Mouse (Mus musculus) MEL (cell line): ENCODE results near the gene Cux1. TPM values are rescaled to one million over a fixed set of nuclear protein-coding genes. Genes with fewer than 3 reads are reported as not detected.

Experiments
- DNase-seq: peaks from one replicate; pipeline ENCODE4 v3.0.0; 2011; ENCODE audit warnings: low read depth, low spot score
- H3K27ac ChIP-seq: 2 replicates; pipeline ENCODE4 v1.5.1; 2012; ENCODE audit warnings: low read depth, mild to moderate bottlenecking, control low read depth, low read length, moderate library complexity; ENCODE audit not compliant: control insufficient read depth
- H3K27me3 ChIP-seq, 2 experiments: fragments of 150-350 bp in 1 of 2; sonication (generic) in 1 of 2; 2 replicates each; pipeline ENCODE4 v1.6.1; 2012; ENCODE audit warnings: low read length in 2 of 2, mild to moderate bottlenecking in 2 of 2, improper control_type of control experiment in 1 of 2, moderate library complexity in 1 of 2; ENCODE audit not compliant: insufficient read depth in 2 of 2, control insufficient read depth in 1 of 2
- H3K36me3 ChIP-seq, 2 experiments: 2 replicates each; pipeline ENCODE4 v1.6.1; 2012 to 2014; ENCODE audit warnings: low read length in 2 of 2, improper control_type of control experiment in 1 of 2, inconsistent platforms in 1 of 2, mild to moderate bottlenecking in 1 of 2; ENCODE audit not compliant: insufficient read depth in 2 of 2, control insufficient read depth in 1 of 2
- H3K4me1 ChIP-seq, 2 experiments: fragments of 150-350 bp in 1 of 2; sonication (generic) in 1 of 2; 2 replicates each; pipeline ENCODE4 v1.6.1; 2012; ENCODE audit warnings: low read length in 2 of 2, improper control_type of control experiment in 1 of 2, mild to moderate bottlenecking in 1 of 2; ENCODE audit not compliant: insufficient read depth in 2 of 2, control insufficient read depth in 1 of 2
- H3K4me3 ChIP-seq, 2 experiments: fragments of 150-350 bp in 1 of 2; sonication (generic) in 1 of 2; 2 replicates each; pipeline ENCODE4 v1.5.1; 2012; ENCODE audit warnings: low read depth in 2 of 2, low read length in 2 of 2, mild to moderate bottlenecking in 2 of 2, moderate library complexity in 2 of 2, control low read depth in 1 of 2, improper control_type of control experiment in 1 of 2; ENCODE audit not compliant: control insufficient read depth in 1 of 2, insufficient read depth in 1 of 2
- H3K79me2 ChIP-seq: 2 replicates; pipeline ENCODE4 v1.6.1; 2012; ENCODE audit warnings: mild to moderate bottlenecking, low read length, moderate library complexity; ENCODE audit not compliant: control insufficient read depth, poor library complexity, insufficient read depth
- H3K9ac ChIP-seq: 2 replicates; pipeline ENCODE4 v1.6.1; 2012; ENCODE audit warnings: low read depth, mild to moderate bottlenecking, control low read depth, low read length, moderate library complexity; ENCODE audit not compliant: control insufficient read depth, poor library complexity, severe bottlenecking
- H3K9me3 ChIP-seq: fragments of 150-350 bp; sonication (generic); replicated peaks from 2 replicates; pipeline ENCODE4 v1.6.1; 2012; ENCODE audit warnings: mild to moderate bottlenecking, low read length, improper control_type of control experiment, moderate library complexity; ENCODE audit not compliant: insufficient read depth
- BHLHE40 ChIP-seq: IDR thresholded peaks from 2 replicates; pipeline ENCODE4 v1.6.1; 2012; ENCODE audit warnings: low read depth, mild to moderate bottlenecking, inconsistent platforms, low read length, improper control_type of control experiment, borderline replicate concordance
- CTCF ChIP-seq, 3 experiments: IDR thresholded peaks in 2 of 3; conservative IDR thresholded peaks in 1 of 3; 2 replicates each; pipeline ENCODE4 v1.5.1; 2011 to 2012; ENCODE audit warnings: low read length in 3 of 3, low read depth in 2 of 3, mild to moderate bottlenecking in 2 of 3, improper control_type of control experiment in 1 of 3, inconsistent platforms in 1 of 3, mixed read lengths in 1 of 3, moderate library complexity in 1 of 3; ENCODE audit not compliant: control insufficient read depth in 1 of 3, insufficient read depth in 1 of 3, poor library complexity in 1 of 3, severe bottlenecking in 1 of 3
- E2F4 ChIP-seq: IDR thresholded peaks from 2 replicates; pipeline ENCODE4 v1.6.1; 2011; ENCODE audit warnings: low read depth, low read length, improper control_type of control experiment, borderline replicate concordance
- ETS1 ChIP-seq: IDR thresholded peaks from 2 replicates; pipeline ENCODE4 v1.6.1; 2012; ENCODE audit warnings: low read depth, mild to moderate bottlenecking, inconsistent platforms, low read length, improper control_type of control experiment, moderate library complexity
- GABPA ChIP-seq: IDR thresholded peaks from 2 replicates; pipeline ENCODE4 v1.6.1; 2012; ENCODE audit warnings: low read depth, mild to moderate bottlenecking, inconsistent platforms, low read length, improper control_type of control experiment, moderate library complexity
- KAT2A ChIP-seq: conservative IDR thresholded peaks from 2 replicates; pipeline ENCODE4 v1.6.1; 2012; ENCODE audit warnings: low read depth, low read length, improper control_type of control experiment, inconsistent platforms
- MAFK ChIP-seq: IDR thresholded peaks from 2 replicates; pipeline ENCODE4 v1.6.1; 2011; ENCODE audit warnings: low read depth, mild to moderate bottlenecking, low read length, improper control_type of control experiment, borderline replicate concordance
- MAZ ChIP-seq: IDR thresholded peaks from 2 replicates; pipeline ENCODE4 v1.6.1; 2012; ENCODE audit warnings: low read depth, mild to moderate bottlenecking, inconsistent platforms, low read length, improper control_type of control experiment
- MXI1 ChIP-seq: IDR thresholded peaks from 2 replicates; pipeline ENCODE4 v1.6.1; 2011; ENCODE audit warnings: mild to moderate bottlenecking, low read depth, low read length, improper control_type of control experiment
- MYB ChIP-seq: IDR thresholded peaks from 2 replicates; pipeline ENCODE4 v1.6.1; 2011; ENCODE audit warnings: mild to moderate bottlenecking, low read depth, low read length, improper control_type of control experiment
- MYC ChIP-seq: IDR thresholded peaks from 2 replicates; pipeline ENCODE4 v1.6.1; 2011; ENCODE audit warnings: low read depth, mild to moderate bottlenecking, low read length, improper control_type of control experiment, moderate library complexity
- POLR2AphosphoS2 ChIP-seq: IDR thresholded peaks from 2 replicates; pipeline ENCODE4 v1.6.1; 2011; ENCODE audit warnings: low read length, improper control_type of control experiment
- RCOR1 ChIP-seq: IDR thresholded peaks from 2 replicates; pipeline ENCODE4 v1.6.1; 2012; ENCODE audit warnings: low read depth, mild to moderate bottlenecking, inconsistent platforms, low read length, improper control_type of control experiment
- SIN3A ChIP-seq: IDR thresholded peaks from 2 replicates; pipeline ENCODE4 v1.6.1; 2012; ENCODE audit warnings: low read length, improper control_type of control experiment, inconsistent platforms
- SMC3 ChIP-seq: IDR thresholded peaks from 2 replicates; pipeline ENCODE4 v1.6.1; 2011; ENCODE audit warnings: low read depth, low read length, improper control_type of control experiment
- TAL1 ChIP-seq: IDR thresholded peaks from 2 replicates; pipeline ENCODE4 v1.6.1; 2012; ENCODE audit warnings: mild to moderate bottlenecking, inconsistent platforms, low read length, moderate library complexity, mixed read lengths
- TCF12 ChIP-seq: IDR thresholded peaks from 2 replicates; pipeline ENCODE4 v1.6.1; 2014; ENCODE audit warnings: low read depth, mild to moderate bottlenecking, inconsistent platforms, low read length, improper control_type of control experiment, moderate library complexity
- USF1 ChIP-seq: IDR thresholded peaks from 2 replicates; pipeline ENCODE4 v1.6.1; 2014; ENCODE audit warnings: low read depth, mild to moderate bottlenecking, inconsistent platforms, low read length, improper control_type of control experiment, moderate library complexity
- ZKSCAN1 ChIP-seq: IDR thresholded peaks from 2 replicates; pipeline ENCODE4 v1.6.1; 2012; ENCODE audit warnings: low read depth, mild to moderate bottlenecking, inconsistent platforms, low read length, improper control_type of control experiment, moderate library complexity
- ZMIZ1 ChIP-seq: IDR thresholded peaks from 2 replicates; pipeline ENCODE4 v1.6.1; 2012; ENCODE audit warnings: low read depth, mild to moderate bottlenecking, inconsistent platforms, low read length, improper control_type of control experiment, moderate library complexity
- polyA plus RNA-seq, 2 experiments: library from polyadenylated mRNA; stranded (reverse) in 1 of 2; unstranded in 1 of 2; fragments of >175 nt in 1 of 2; fragments of >200 nt in 1 of 2; gene quantifications; 2 replicates each; pipeline versions ENCODE4 v1.2.1 to v1.2.4; 2012; ENCODE audit warnings: low replicate concordance in 2 of 2, low read depth in 1 of 2; ENCODE audit not compliant: insufficient read length in 2 of 2, insufficient read depth in 1 of 2, missing spikeins in 1 of 2
- total RNA-seq: library from RNA; depleted of rRNA; stranded (reverse); fragments of 300-350 nt; gene quantifications from 2 replicates; pipeline ENCODE4 v1.2.3, GENCODE M21; 2012

Cux1 gene
- total and polyA plus RNA-seq, 3 experiments: 71.1 to 104 TPM; not detected in 1

DNA sequence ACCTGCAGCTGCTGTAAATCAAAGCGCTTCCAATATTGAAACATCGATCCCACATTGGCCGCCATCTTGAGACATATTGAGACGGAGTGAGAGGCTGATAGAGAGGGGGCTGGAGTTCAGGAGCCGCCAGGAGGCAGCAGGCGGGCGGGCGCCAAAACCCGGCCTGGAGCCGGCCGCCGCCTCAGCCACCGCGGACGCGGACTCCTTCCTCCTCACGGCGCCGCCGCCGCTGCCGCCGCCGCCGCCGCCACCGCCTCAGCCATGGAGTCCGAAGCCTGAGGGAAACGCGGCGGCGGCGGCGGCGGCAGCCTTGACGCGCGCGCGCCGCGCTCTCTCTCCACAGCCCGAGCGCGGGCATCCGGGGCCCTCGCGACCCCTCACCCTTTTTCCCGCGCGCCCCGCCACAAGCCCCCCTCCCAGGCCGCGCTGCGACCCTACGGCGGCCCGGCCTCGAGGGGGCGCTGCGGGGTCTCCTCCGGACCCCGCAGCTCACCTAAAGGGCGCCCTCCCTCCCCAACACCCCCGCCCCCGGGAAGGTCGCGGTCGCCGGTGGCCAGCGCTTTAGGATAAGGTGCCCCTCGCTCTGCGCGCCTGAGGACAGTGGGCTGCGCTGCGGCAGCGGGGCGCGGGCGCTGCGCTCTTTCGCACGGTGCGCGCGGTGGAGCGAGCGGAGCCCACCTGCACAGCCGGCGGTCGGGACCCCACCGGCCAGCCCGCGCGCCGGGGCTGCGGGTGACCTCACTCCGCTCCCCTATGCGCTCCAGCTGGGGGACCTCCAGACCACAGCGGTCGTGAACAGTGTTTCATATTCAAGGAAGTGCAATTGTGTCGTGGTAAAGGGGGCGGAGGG is at the start of gene Cux1 (continued):
- TF ChIP-seq MXI1 (no peak; the same call in 1 of the 2 replicates), TCF12 (peak; percentile 74), MAFK (no peak), SMC3 (peak; percentile 21; the same call in 1 of the 2 replicates), MAZ (peak; percentile 76; the same call in 1 of the 2 replicates)

DNA sequence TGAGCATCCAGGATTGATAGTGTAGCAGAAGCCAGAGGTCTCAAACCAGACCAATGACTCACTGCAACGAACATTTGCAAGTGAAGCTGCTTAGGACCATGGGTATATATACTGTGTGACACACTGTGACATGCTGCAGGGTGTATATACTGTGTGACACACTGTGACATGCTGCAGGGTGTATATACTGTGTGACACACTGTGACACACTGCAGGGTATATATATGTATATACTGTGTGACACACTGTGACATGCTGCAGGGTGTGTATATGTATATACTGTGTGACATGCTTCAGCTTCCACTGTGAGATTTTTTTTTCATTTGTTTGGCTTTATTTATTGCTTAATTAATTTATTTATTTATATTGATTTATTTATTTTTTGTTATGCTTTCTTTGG is 45.1 kb upstream of the Cux1 start:
- Histone ChIP-seq H3K9me3 (no peaks in the 10 kb centered on the region), H3K4me3 (no peak overlapping the region), H3K36me3 (no peaks in the 10 kb centered on the region), H3K27ac (no peak overlapping the region), H3K4me1 (peaks cover 0 to 2% of the 10 kb centered on the region in 2 experiments; a peak in 1 of 4 replicates), H3K9ac (no peak overlapping the region)
- DNase-seq: no peak
- TF ChIP-seq E2F4 (no peak), MXI1 (no peak), CTCF (IDR thresholded peaks at IDR 0.05 in 2 of 3, conservative IDR thresholded peaks at IDR 0.05 in 1 of 3; ENCODE audit: control insufficient read depth in 1 of 3, insufficient read depth in 1 of 3, low read depth in 2 of 3, low read length in 3 of 3, poor library complexity in 1 of 3, severe bottlenecking in 1 of 3) (no peak), BHLHE40 (no peak), KAT2A (no peak), ZMIZ1 (no peak), USF1 (no peak), GABPA (no peak), MYB (no peak)
- TF ChIP-seq, all 39 proteins: peak for 0
- H3K79me2 ChIP-seq: no peaks in the 10 kb centered on the region
- no peaks in the 10 kb centered on the region for H3K27me3 ChIP-seq

DNA sequence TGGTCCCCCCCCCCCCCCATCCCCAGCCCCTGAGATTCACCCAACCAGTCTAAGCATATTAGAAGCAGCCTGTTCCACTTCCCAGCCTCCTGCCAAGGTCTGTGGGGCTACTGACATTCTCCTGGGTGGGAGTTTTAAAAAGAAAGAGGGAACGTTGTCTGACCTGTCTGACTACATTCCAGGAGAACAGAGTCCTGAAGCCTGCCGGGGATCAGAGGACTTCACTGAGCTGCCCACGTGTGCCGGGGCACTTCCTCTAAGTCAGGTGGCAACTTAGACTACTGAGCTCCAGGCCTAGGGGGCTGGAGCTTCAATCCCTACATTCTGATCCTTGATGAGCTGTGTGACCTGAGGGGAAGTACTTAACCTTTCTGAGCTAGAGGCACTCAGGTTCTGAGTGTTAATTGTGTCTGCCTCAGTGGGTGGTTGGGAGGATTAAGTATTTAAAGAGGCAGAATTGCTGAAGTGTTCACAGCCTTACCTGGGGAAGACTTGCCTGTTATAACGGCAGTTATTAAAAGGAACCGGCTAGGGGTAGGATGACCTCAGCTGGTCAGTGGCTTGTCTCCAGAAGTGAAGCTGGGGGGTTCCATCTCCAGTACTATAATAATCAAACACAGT is 41.6 kb upstream of the Cux1 start:
- no peak overlapping the region for H3K27ac ChIP-seq
- no peaks in the 10 kb centered on the region for H3K27me3 ChIP-seq
- no peaks in the 10 kb centered on the region for H3K79me2 ChIP-seq
- no peak for DNase-seq
- no peak overlapping the region for H3K4me3 ChIP-seq
- peaks cover 0 to 9% of the 10 kb centered on the region in 2 experiments; a peak in 2 of 4 replicates for H3K36me3 ChIP-seq
- no peak for TF ChIP-seq ZKSCAN1
- no peak for TF ChIP-seq MYC
- no peak for TF ChIP-seq RCOR1
- no peak for TF ChIP-seq MYB
- TF ChIP-seq SIN3A: no peak
- TF ChIP-seq POLR2AphosphoS2: no peak
- no peak for TF ChIP-seq TAL1
- TF ChIP-seq ETS1: no peak
- TF ChIP-seq, all 39 proteins: peak for 0
- H3K9me3 ChIP-seq: no peaks in the 10 kb centered on the region
- no peak overlapping the region for H3K9ac ChIP-seq
- H3K4me1 ChIP-seq: peaks cover 11 to 13% of the 10 kb centered on the region in 2 experiments
